Mouse (Mus musculus) cerebellum, adult 2 months (tissue): ENCODE measurements around the gene Fxyd6. TPM values are rescaled to one million over a fixed set of nuclear protein-coding genes. Genes with fewer than 3 reads are reported as not detected.
A peak's percentile ranks its signal among the peaks of the same experiment; 100 is the strongest.

ENCODE experiments used
- DNase-seq, 2 experiments: peaks; one replicate each; pipeline ENCODE4 v3.0.0; 2021
- H3K27ac ChIP-seq: fragments of 200-500 bp; 2 replicates; pipeline ENCODE4 v1.5.1; 2012; ENCODE audit warnings: low read length, control low read depth, inconsistent platforms; ENCODE audit not compliant: insufficient read depth
- H3K27me3 ChIP-seq: fragments of 200-500 bp; 2 replicates; pipeline ENCODE4 v1.6.1; 2012; ENCODE audit warnings: inconsistent platforms, mild to moderate bottlenecking, low read length, moderate library complexity; ENCODE audit not compliant: control insufficient read depth, insufficient read depth
- H3K4me1 ChIP-seq: fragments of 200-500 bp; 2 replicates; pipeline ENCODE4 v1.6.1; 2011; ENCODE audit warnings: low read length; ENCODE audit not compliant: control insufficient read depth, insufficient read depth
- H3K4me3 ChIP-seq: fragments of 200-500 bp; replicated peaks from 2 replicates; pipeline ENCODE3; 2011; ENCODE audit warnings: mild to moderate bottlenecking, low read depth, low read length, control low read depth; ENCODE audit not compliant: insufficient read depth
- CTCF ChIP-seq: fragments of 200-500 bp; IDR thresholded peaks from 2 replicates; pipeline ENCODE4 v1.5.1; 2011; ENCODE audit warnings: low read depth, mild to moderate bottlenecking, control low read depth, low read length, moderate library complexity, borderline replicate concordance; ENCODE audit not compliant: insufficient read depth
- POLR2A ChIP-seq: fragments of 200-500 bp; IDR thresholded peaks from 2 replicates; pipeline ENCODE4 v1.6.1; 2011; ENCODE audit warnings: low read length, control low read depth, borderline replicate concordance; ENCODE audit not compliant: insufficient read depth
- WGBS: fragments of 180-500 bp; shearing (Covaris S2); methylation state at CpG from one replicate; pipeline ENCODE4 v1.1.7; 2018; 5-methylcytosine and 5-hydroxymethylcytosine counted together
- polyA plus RNA-seq: library from polyadenylated mRNA; depleted of rRNA; stranded (reverse); fragments of >200 nt; gene quantifications from 2 replicates; pipeline ENCODE4 v1.2.3, GENCODE M21; 2012

Fxyd6 gene
- polyA plus RNA-seq, 1 experiment = 104 TPM

GRCm38 (mm10) chr9:45429951-45430697, 60.1 kb downstream of the Fxyd6 start:
- peak; percentile 48 for TF ChIP-seq POLR2A
- no peak for TF ChIP-seq CTCF
- Histone ChIP-seq H3K27ac (peak overlapping the region; percentile 26; the same call in 1 of the 2 replicates), H3K27me3 (no peaks in the 10 kb centered on the region), H3K4me1 (peaks cover 29% of the 10 kb centered on the region), H3K4me3 (peak overlapping the region; percentile 87)
- WGBS = 6% methylated on average over 51 of the region's 54 CpGs
- peak; percentile 72 to 73 for DNase-seq

- Histone ChIP-seq H3K4me3 (peak overlapping the region; percentile 87), H3K4me1 (peaks cover 31% of the 10 kb centered on the region), H3K27ac (peak overlapping the region; percentile 26; the same call in 1 of the 2 replicates), H3K27me3 (no peaks in the 10 kb centered on the region)
- under 1% methylated on average over 13 of the region's 17 CpGs for WGBS
- no peak for TF ChIP-seq POLR2A
- TF ChIP-seq CTCF = no peak
- DNase-seq = no peak
Observed at GRCm38 (mm10) chr9:45430698-45430959, 60.6 kb downstream of the Fxyd6 start.

GRCm38 (mm10) chr9:45431150-45431549, 61.2 kb downstream of the Fxyd6 start:
- Histone ChIP-seq H3K4me3 (peak overlapping the region; percentile 87), H3K27me3 (no peaks in the 10 kb centered on the region), H3K4me1 (peaks cover 29% of the 10 kb centered on the region), H3K27ac (peak overlapping the region; percentile 50; the same call in 1 of the 2 replicates)
- WGBS = 1% methylated on average over 26 of the region's 26 CpGs
- TF ChIP-seq CTCF = no peak
- no peak for TF ChIP-seq POLR2A
- peak; percentile 62 to 70 for DNase-seq

GRCm38 (mm10) chr9:45432639-45433038, 62.7 kb downstream of the Fxyd6 start:
- H3K4me1 ChIP-seq = peaks cover 17% of the 10 kb centered on the region
- H3K27ac ChIP-seq = peak overlapping the region; percentile 50; the same call in 1 of the 2 replicates
- TF ChIP-seq CTCF (no peak), POLR2A (no peak)
- 65% methylated on average over 12 of the region's 12 CpGs for WGBS
- H3K4me3 ChIP-seq = peak overlapping the region; percentile 29
- no peaks in the 10 kb centered on the region for H3K27me3 ChIP-seq
- DNase-seq = no peak

GRCm38 (mm10) chr9:45433119-45433518, 63.1 kb downstream of the Fxyd6 start:
- H3K4me1 ChIP-seq = peaks cover 14% of the 10 kb centered on the region
- no peak overlapping the region for H3K4me3 ChIP-seq
- 64% methylated on average over 9 of the region's 9 CpGs for WGBS
- TF ChIP-seq CTCF (no peak), POLR2A (no peak)
- no peaks in the 10 kb centered on the region for H3K27me3 ChIP-seq
- no peak overlapping the region for H3K27ac ChIP-seq
- DNase-seq = no peak

GRCm38 (mm10) chr9:45434171-45434570, 64.2 kb downstream of the Fxyd6 start:
- Histone ChIP-seq H3K27me3 (no peaks in the 10 kb centered on the region), H3K27ac (no peak overlapping the region), H3K4me3 (no peak overlapping the region), H3K4me1 (peaks cover 17% of the 10 kb centered on the region)
- DNase-seq = no peak
- no peak for TF ChIP-seq CTCF
- no peak for TF ChIP-seq POLR2A
- 79% methylated on average over 2 of the region's 2 CpGs for WGBS

GRCm38 (mm10) chr9:45439025-45439424, 69.0 kb downstream of the Fxyd6 start:
- H3K4me3 ChIP-seq = no peak overlapping the region
- no peak for DNase-seq
- peaks cover 17% of the 10 kb centered on the region for H3K4me1 ChIP-seq
- 26% methylated on average over 4 of the region's 4 CpGs for WGBS
- TF ChIP-seq POLR2A (no peak), CTCF (no peak)
- no peaks in the 10 kb centered on the region for H3K27me3 ChIP-seq
- H3K27ac ChIP-seq = no peak overlapping the region

GRCm38 (mm10) chr9:45440083-45440784, 70.2 kb downstream of the Fxyd6 start:
- TF ChIP-seq CTCF (no peak), POLR2A (no peak)
- H3K27ac ChIP-seq = no peak overlapping the region
- DNase-seq = no peak

More at GRCm38 (mm10) chr9:45440083-45440784, 70.2 kb downstream of the Fxyd6 start:
- H3K4me3 ChIP-seq = no peak overlapping the region
- WGBS = 86% methylated on average over 16 of the region's 16 CpGs
- peaks cover 17% of the 10 kb centered on the region for H3K4me1 ChIP-seq
- no peaks in the 10 kb centered on the region for H3K27me3 ChIP-seq
